Mouse (Mus musculus) stomach, postnatal 0 days (tissue): Measurements from ENCODE around the gene Aldh1b1. TPM values are rescaled to one million over a fixed set of nuclear protein-coding genes. Genes with fewer than 3 reads are reported as not detected.

Experiments
- ATAC-seq: fragments of 200-750 bp; cut with Nextera tagmentation; 2 replicates; pipeline ENCODE4 v1.8.0; 2017; ENCODE audit not compliant: low FRiP score, low TSS enrichment
- DNase-seq: peaks from one replicate; pipeline ENCODE4 v3.0.0-alpha.2; 2016; ENCODE audit warnings: low spot score
- H3K27ac ChIP-seq: fragments of 300-500 bp; sonication (generic); replicated peaks from 2 replicates; pipeline ENCODE4 v1.5.1; 2014; ENCODE audit warnings: mild to moderate bottlenecking, control low read depth
- H3K27me3 ChIP-seq: fragments of 300-500 bp; sonication (generic); 2 replicates; pipeline ENCODE4 v1.6.1; 2014; ENCODE audit warnings: low read length; ENCODE audit not compliant: control insufficient read depth, insufficient read depth
- H3K36me3 ChIP-seq: fragments of 300-500 bp; sonication (generic); 2 replicates; pipeline ENCODE4 v1.6.1; 2014; ENCODE audit warnings: low read length, mixed read lengths; ENCODE audit not compliant: control insufficient read depth, insufficient read depth
- H3K4me1 ChIP-seq: fragments of 300-500 bp; sonication (generic); replicated peaks from 2 replicates; pipeline ENCODE4 v1.6.1; 2014; ENCODE audit warnings: antibody characterized with exemption; ENCODE audit not compliant: control insufficient read depth, insufficient read depth
- H3K4me2 ChIP-seq: fragments of 300-500 bp; sonication (generic); replicated peaks from 2 replicates; pipeline ENCODE4 v1.6.1; 2014; ENCODE audit warnings: low read depth, mild to moderate bottlenecking, control low read depth, moderate library complexity
- H3K4me3 ChIP-seq: fragments of 300-500 bp; sonication (generic); 2 replicates; pipeline ENCODE4 v1.5.1; 2014; ENCODE audit warnings: low read depth, low read length, control low read depth
- H3K9ac ChIP-seq: fragments of 300-500 bp; sonication (generic); 2 replicates; pipeline ENCODE4 v1.6.1; 2014; ENCODE audit warnings: mild to moderate bottlenecking, low read length, control low read depth, mixed read lengths
- H3K9me3 ChIP-seq: fragments of 300-500 bp; sonication (generic); 2 replicates; pipeline ENCODE4 v1.6.1; 2016; ENCODE audit warnings: low read length; ENCODE audit not compliant: control insufficient read depth
- CTCF ChIP-seq: IDR thresholded peaks from 2 replicates; pipeline ENCODE4 v1.5.1; 2016; ENCODE audit warnings: antibody characterized with exemption, low read depth, mild to moderate bottlenecking, moderate library complexity
- EP300 ChIP-seq: optimal IDR thresholded peaks from 2 replicates; pipeline ENCODE3; 2016; ENCODE audit warnings: antibody characterized with exemption
- WGBS: fragments of 180-500 bp; shearing (Covaris S2); extraction: QIAGEN DNeasy Blood & Tissue Kit; methylation state at CpG from one replicate; pipeline ENCODE4 v1.1.7; 2014; 5-methylcytosine and 5-hydroxymethylcytosine counted together
- polyA plus RNA-seq: library from polyadenylated mRNA; unstranded; fragments of >200 nt; fragmentation: Nextera tagmentation; extraction: Ambion mirVana; gene quantifications from 2 replicates; pipeline ENCODE4 v1.2.1, GENCODE M21; 2015

The Aldh1b1 gene
- polyA plus RNA-seq, 1 experiment from 2014 or later = 6.8 TPM

GRCm38 (mm10) chr4:45844355-45844754 is 45.5 kb downstream of the Aldh1b1 start:
- Histone ChIP-seq H3K4me2 (no peak overlapping the region), H3K9ac (no peak overlapping the region), H3K9me3 (no peaks in the 10 kb centered on the region), H3K4me3 (no peak overlapping the region), H3K27ac (no peak overlapping the region), H3K36me3 (no peaks in the 10 kb centered on the region), H3K27me3 (no peaks in the 10 kb centered on the region), H3K4me1 (no peaks in the 10 kb centered on the region)
- TF ChIP-seq CTCF (peak; percentile 83), EP300 (no peak)
- ATAC-seq (0 out of 2 replicates have a peak, but pooled peaks have one; percentile 12), DNase-seq (peak; percentile 63)
- 54% methylated on average over 14 of the region's 14 CpGs for WGBS

- 93% methylated on average over 2 of the region's 2 CpGs for WGBS
- DNase-seq = no peak
Measured at GRCm38 (mm10) chr4:45846263-45846662, 47.4 kb downstream of the Aldh1b1 start.

GRCm38 (mm10) chr4:45848109-45848824 is 49.4 kb downstream of the Aldh1b1 start, which contains the start of gene Stra6l:
Gene Stra6l, plus strand, starts transcription at chr4:45848664.
- Histone ChIP-seq H3K4me3 (no peak within 1 kb of the TSS), H3K4me1 (no peaks in the 10 kb centered on the region), H3K4me2 (no peak within 1 kb of the TSS), H3K27ac (no peak within 1 kb of the TSS), H3K36me3 (no peaks in the 10 kb centered on the region), H3K9me3 (no peaks in the 10 kb centered on the region), H3K9ac (no peak within 1 kb of the TSS), H3K27me3 (no peaks in the 10 kb centered on the region)
- TF ChIP-seq CTCF (no peak), EP300 (no peak)
- WGBS = 51% methylated on average over 10 of the region's 10 CpGs
- DNase-seq (no peak), ATAC-seq (no peak)

More at GRCm38 (mm10) chr4:45846263-45846662, 47.4 kb downstream of the Aldh1b1 start:
- Histone ChIP-seq H3K9me3 (no peaks in the 10 kb centered on the region), H3K4me3 (no peak overlapping the region), H3K9ac (no peak overlapping the region), H3K36me3 (no peaks in the 10 kb centered on the region), H3K27me3 (no peaks in the 10 kb centered on the region), H3K27ac (no peak overlapping the region), H3K4me2 (no peak overlapping the region), H3K4me1 (no peaks in the 10 kb centered on the region)
- ATAC-seq = no peak
- TF ChIP-seq EP300 (no peak), CTCF (no peak)

GRCm38 (mm10) chr4:45848825-45849156 is 50.0 kb downstream of the Aldh1b1 start:
- no peak overlapping the region for H3K4me3 ChIP-seq
- no peak overlapping the region for H3K9ac ChIP-seq
- TF ChIP-seq CTCF = no peak
- DNase-seq (no peak), ATAC-seq (no peak)
- H3K9me3 ChIP-seq = no peaks in the 10 kb centered on the region
- no peaks in the 10 kb centered on the region for H3K4me1 ChIP-seq
- H3K4me2 ChIP-seq = no peak overlapping the region
- no peaks in the 10 kb centered on the region for H3K36me3 ChIP-seq
- WGBS = 47% methylated on average over 10 of the region's 10 CpGs
- H3K27me3 ChIP-seq = no peaks in the 10 kb centered on the region
- H3K27ac ChIP-seq = no peak overlapping the region

- Histone ChIP-seq H3K9me3 (no peaks in the 10 kb centered on the region), H3K4me1 (no peaks in the 10 kb centered on the region), H3K36me3 (no peaks in the 10 kb centered on the region), H3K4me3 (no peak overlapping the region), H3K27ac (no peak overlapping the region), H3K27me3 (no peaks in the 10 kb centered on the region), H3K9ac (no peak overlapping the region), H3K4me2 (no peak overlapping the region)
- DNase-seq (no peak), ATAC-seq (no peak)
- TF ChIP-seq EP300 = no peak
- WGBS = 53% methylated on average over 1 of the region's 1 CpGs
Measured at GRCm38 (mm10) chr4:45849419-45849818, 50.6 kb downstream of the Aldh1b1 start.

- DNase-seq = peak; percentile 23
- no peaks in the 10 kb centered on the region for H3K4me1 ChIP-seq
- H3K27ac ChIP-seq = no peak overlapping the region
- 39% methylated on average over 3 of the region's 3 CpGs for WGBS
- no peaks in the 10 kb centered on the region for H3K27me3 ChIP-seq
- TF ChIP-seq EP300 (no peak), CTCF (no peak)
- no peaks in the 10 kb centered on the region for H3K9me3 ChIP-seq
- 0 out of 2 replicates have a peak, but pooled peaks have one; percentile 40 for ATAC-seq
- H3K4me2 ChIP-seq = no peak overlapping the region
- no peak overlapping the region for H3K9ac ChIP-seq
- H3K4me3 ChIP-seq = no peak overlapping the region
- no peaks in the 10 kb centered on the region for H3K36me3 ChIP-seq
Measured at GRCm38 (mm10) chr4:45851640-45852051, 52.8 kb downstream of the Aldh1b1 start.
